Mouse (Mus musculus) small intestine, adult 2 months (tissue): ENCODE measurements around the gene Mki67.

Experiments
- CTCF ChIP-seq: fragments of 200-500 bp; IDR thresholded peaks from 2 replicates; pipeline ENCODE4 v1.5.1; 2012; ENCODE audit warnings: low read depth, mild to moderate bottlenecking, control low read depth, inconsistent platforms, low read length, moderate library complexity, mixed read lengths; ENCODE audit not compliant: insufficient replicate concordance, insufficient read length; ENCODE audit errors: extremely low read depth
- POLR2A ChIP-seq: fragments of 200-500 bp; IDR thresholded peaks from 2 replicates; pipeline ENCODE4 v1.6.1; 2012; ENCODE audit warnings: low read depth, mild to moderate bottlenecking, control low read depth, inconsistent platforms, low read length, moderate library complexity

DNA sequence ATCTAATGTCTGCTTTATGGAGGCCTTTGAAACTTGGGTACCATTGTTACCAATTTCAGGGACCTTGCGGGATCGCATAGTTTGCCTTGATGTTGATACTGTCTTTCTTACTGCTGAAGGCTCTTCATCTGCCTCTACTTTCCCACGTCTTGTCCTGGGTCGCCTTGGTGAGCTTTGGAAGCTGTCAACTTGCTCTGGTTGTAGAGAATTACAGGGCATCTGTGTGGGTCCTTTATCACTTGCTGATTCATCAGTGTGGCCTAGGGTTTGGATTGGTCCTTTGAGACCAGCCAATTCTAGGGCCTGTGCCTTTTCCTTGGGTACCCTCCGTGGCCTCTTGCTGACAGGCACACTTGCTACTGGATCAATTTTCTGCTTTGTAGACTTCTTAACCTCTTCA lies 21.4 kb downstream of the Mki67 start:
- TF ChIP-seq POLR2A: no peak
- TF ChIP-seq CTCF: no peak
